ENCODE assay signal across 7 mouse cellular contexts in the genomic region with DNA sequence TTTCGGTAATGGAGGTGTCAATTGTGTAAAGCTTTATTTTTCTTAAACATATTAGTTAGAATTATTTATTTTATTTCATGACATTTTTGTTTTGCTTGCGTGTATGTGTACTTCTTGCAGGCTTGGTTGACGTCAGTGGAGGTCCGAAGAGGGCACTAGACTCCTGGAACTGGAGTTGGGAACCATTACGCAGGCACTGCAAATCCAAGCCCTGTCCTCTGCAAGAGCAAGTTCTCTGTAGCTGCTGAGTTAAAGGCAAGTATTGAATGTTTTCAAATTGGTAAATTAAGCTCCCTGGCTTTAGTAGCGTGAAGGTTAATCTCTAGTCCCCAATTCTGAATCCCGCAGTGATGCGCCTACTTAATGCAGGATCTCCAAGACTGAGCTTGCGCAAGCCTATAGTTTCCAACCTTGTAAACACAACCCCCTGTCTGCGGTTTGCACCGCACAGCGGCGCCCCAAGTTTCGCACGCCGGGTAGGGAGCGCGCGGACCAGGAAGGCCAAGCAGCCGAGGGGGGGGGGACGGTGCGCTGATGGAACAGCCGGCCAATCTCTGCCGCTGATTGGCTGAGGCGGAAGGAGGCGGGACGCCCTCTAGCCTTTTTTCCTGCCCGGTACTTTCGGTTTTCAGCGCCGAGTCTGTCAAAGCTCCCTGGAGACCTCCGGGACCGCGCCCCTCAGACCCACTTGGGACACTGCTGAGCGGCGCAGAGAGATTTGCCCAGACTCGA. TPM values are rescaled to one million over a fixed set of nuclear protein-coding genes. Genes with fewer than 3 reads are reported as not detected.
A peak's percentile ranks its signal among the peaks of the same experiment; 100 is the strongest.
DNase-seq lines count a peak whose midpoint lies in the region; ATAC-seq and TF ChIP-seq lines count a peak whose summit lies in the region.

A gene (plus strand): TSS at position 581 of the 732 bp plus-strand sequence.

- H3K9ac ChIP-seq in embryonic facial prominence, embryonic 12.5 days = peak within 1 kb of the TSS; percentile 81
- peak within 1 kb of the TSS; percentile 70 for H3K9ac ChIP-seq in limb, embryonic 12.5 days (replicated peaks)
- peak within 1 kb of the TSS; percentile 48 for H3K9ac ChIP-seq in midbrain, embryonic 15.5 days

- no peaks in the 10 kb centered on the region for H3K9me3 ChIP-seq in embryonic facial prominence, embryonic 12.5 days
- no peaks in the 10 kb centered on the region for H3K9me3 ChIP-seq in limb, embryonic 12.5 days
- H3K9me3 ChIP-seq in midbrain, embryonic 15.5 days = no peaks in the 10 kb centered on the region

- 3% methylated on average over 37 of the region's 37 CpGs for WGBS in embryonic facial prominence, embryonic 12.5 days
- WGBS in kidney, adult 2 months = 3% methylated on average over 37 of the region's 37 CpGs
- WGBS in limb, embryonic 12.5 days = 4% methylated on average over 37 of the region's 37 CpGs
- WGBS in midbrain, embryonic 15.5 days = 3% methylated on average over 37 of the region's 37 CpGs
- 4% methylated on average over 37 of the region's 37 CpGs for WGBS in spleen, adult 2 months

- peaks cover 8% of the 10 kb centered on the region for H3K4me1 ChIP-seq in embryonic facial prominence, embryonic 12.5 days
- H3K4me1 ChIP-seq in kidney, adult 2 months (ENCODE audit: control insufficient read depth, insufficient read depth, low read length) = no peaks in the 10 kb centered on the region; the same call in 1 of the 2 replicates
- peaks cover 10% of the 10 kb centered on the region; the same call in 1 of the 2 replicates for H3K4me1 ChIP-seq in limb, embryonic 12.5 days (replicated peaks)
- peaks cover 13% of the 10 kb centered on the region for H3K4me1 ChIP-seq in midbrain, embryonic 15.5 days
- peaks cover 14% of the 10 kb centered on the region; the same call in 1 of the 2 replicates for H3K4me1 ChIP-seq in spleen, adult 2 months (ENCODE audit: control insufficient read depth, insufficient read depth, insufficient read length)

- H3K27me3 ChIP-seq in embryonic facial prominence, embryonic 12.5 days = no peaks in the 10 kb centered on the region
- no peaks in the 10 kb centered on the region for H3K27me3 ChIP-seq in kidney, adult 2 months (replicated peaks; ENCODE audit: control insufficient read depth, insufficient read depth, low read length)
- H3K27me3 ChIP-seq in limb, embryonic 12.5 days = peaks cover 3% of the 10 kb centered on the region; the same call in 1 of the 2 replicates
- H3K27me3 ChIP-seq in midbrain, embryonic 15.5 days (replicated peaks) = 0 out of 2 replicates have a peak, but pooled peaks cover 3% of the 10 kb centered on the region
- H3K27me3 ChIP-seq in spleen, adult 2 months (ENCODE audit: control insufficient read depth, insufficient read depth, low read length) = no peaks in the 10 kb centered on the region

- H3K27ac ChIP-seq in embryonic facial prominence, embryonic 12.5 days = 0 out of 2 replicates have a peak within 1 kb of the TSS, but pooled peaks have one; percentile 26
- H3K27ac ChIP-seq in kidney, adult 2 months (ENCODE audit: insufficient read depth, low read depth, low read length) = peak within 1 kb of the TSS; percentile 82
- peak within 1 kb of the TSS; percentile 57; the same call in 1 of the 2 replicates for H3K27ac ChIP-seq in limb, embryonic 12.5 days
- peak within 1 kb of the TSS; percentile 66 for H3K27ac ChIP-seq in midbrain, embryonic 15.5 days
- peak within 1 kb of the TSS; percentile 95 for H3K27ac ChIP-seq in spleen, adult 2 months (ENCODE audit: insufficient read depth, low read length)

- DNase-seq in adrenal gland, postnatal 25 days = peak; percentile 88
- DNase-seq in heart, adult 18-20 months = peak; percentile 89 to 92
- peak; percentile 92 for DNase-seq in kidney, adult 2 months
- peak; percentile 82 to 87 for DNase-seq in spleen, adult 2 months (ENCODE audit: low read depth in 1 of 2, low spot score in 2 of 2)

- H3K4me2 ChIP-seq in embryonic facial prominence, embryonic 12.5 days (replicated peaks) = peak within 1 kb of the TSS; percentile 88
- H3K4me2 ChIP-seq in limb, embryonic 12.5 days = peak within 1 kb of the TSS; percentile 92
- H3K4me2 ChIP-seq in midbrain, embryonic 15.5 days = peak within 1 kb of the TSS; percentile 73

- peak within 1 kb of the TSS; percentile 81 for H3K4me3 ChIP-seq in embryonic facial prominence, embryonic 12.5 days
- peak within 1 kb of the TSS; percentile 85 for H3K4me3 ChIP-seq in kidney, adult 2 months (ENCODE audit: insufficient read depth, low read depth, low read length)
- H3K4me3 ChIP-seq in limb, embryonic 12.5 days (replicated peaks) = peak within 1 kb of the TSS; percentile 78
- H3K4me3 ChIP-seq in midbrain, embryonic 15.5 days = peak within 1 kb of the TSS; percentile 59
- H3K4me3 ChIP-seq in spleen, adult 2 months (ENCODE audit: extremely low read depth, insufficient read depth, insufficient read length) = peak within 1 kb of the TSS; percentile 96

- peak; percentile 84 for ATAC-seq in embryonic facial prominence, embryonic 12.5 days (ENCODE audit: insufficient number of reproducible peaks, insufficient read depth, low FRiP score, low TSS enrichment)
- peak; percentile 92 for ATAC-seq in limb, embryonic 12.5 days (ENCODE audit: insufficient number of reproducible peaks, insufficient read depth, low FRiP score, low TSS enrichment, low read depth)
- peak; percentile 93 for ATAC-seq in midbrain, embryonic 15.5 days (replicated peaks)

- no peaks in the 10 kb centered on the region for H3K36me3 ChIP-seq in embryonic facial prominence, embryonic 12.5 days
- no peaks in the 10 kb centered on the region; the same call in 1 of the 2 replicates for H3K36me3 ChIP-seq in kidney, adult 2 months (ENCODE audit: control insufficient read depth, insufficient read depth, low read length)
- H3K36me3 ChIP-seq in limb, embryonic 12.5 days = no peaks in the 10 kb centered on the region
- no peaks in the 10 kb centered on the region for H3K36me3 ChIP-seq in midbrain, embryonic 15.5 days (replicated peaks)
- peaks cover 16% of the 10 kb centered on the region for H3K36me3 ChIP-seq in spleen, adult 2 months (ENCODE audit: control insufficient read depth, insufficient read depth, low read length)

- TF ChIP-seq CTCF in kidney, adult 2 months (conservative IDR thresholded peaks at IDR 0.05; ENCODE audit: insufficient read depth, insufficient read length, low read depth, low read length) = 0 out of 2 replicates have a peak, but pooled peaks have one; percentile 8
- TF ChIP-seq CTCF in spleen, adult 2 months (IDR thresholded peaks at IDR 0.05; ENCODE audit: extremely low read depth, insufficient read depth, insufficient read length, insufficient replicate concordance) = no peak

- TF ChIP-seq POLR2A in kidney, adult 2 months (IDR thresholded peaks at IDR 0.05; ENCODE audit: low read depth, low read length) = peak; percentile 5
- peak; percentile 57 for TF ChIP-seq POLR2A in spleen, adult 2 months (IDR thresholded peaks at IDR 0.05; ENCODE audit: low read depth, low read length)

RNA-seq across cellular contexts. Expression of the gene that starts here (rescaled TPM):
- total RNA-seq in adrenal gland, postnatal 25 days (2021) = 68.7 and 94.5 TPM in 2 replicates
- 13.6 and 17.7 TPM in 2 replicates for polyA plus RNA-seq in embryonic facial prominence, embryonic 12.5 days (2016; fragmentation: Nextera tagmentation; extraction: Ambion mirVana)
- total RNA-seq in heart, adult 18-20 months (2021) = 10 to 100 TPM; 31.9 to 39.9 TPM
- polyA plus RNA-seq in kidney, adult 2 months (2012; rRNA removed) = 35.0 and 40.8 TPM in 2 replicates
- 15.9 and 16.2 TPM in 2 replicates for polyA plus RNA-seq in limb, embryonic 12.5 days (2016; fragmentation: Nextera tagmentation; extraction: Ambion mirVana)
- 13.5 and 22.5 TPM in 2 replicates for polyA plus RNA-seq in midbrain, embryonic 15.5 days (2015; fragmentation: Nextera tagmentation; extraction: Ambion mirVana)
- 95.0 and 182 TPM in 2 replicates for polyA plus RNA-seq in spleen, adult 2 months (2012; rRNA removed)

Comparison
In these comparisons a context has a peak if more than half of its experiments do, and no peak if none do; other contexts are left out.
1. Peak in every context shown above with its lines: DNase-seq, ATAC-seq, H3K4me3 ChIP-seq and H3K27ac ChIP-seq.
2. H3K27ac ChIP-seq: peak in every context shown above with its lines; median percentile 95 in spleen, adult 2 months; 82 in kidney, adult 2 months; 66 in midbrain, embryonic 15.5 days; 57 in limb, embryonic 12.5 days; 26 in embryonic facial prominence, embryonic 12.5 days.